Mouse (Mus musculus) spleen, adult 2 months (tissue): ENCODE data around the gene Trpm6. TPM values are rescaled to one million over a fixed set of nuclear protein-coding genes. Genes with fewer than 3 reads are reported as not detected.

Source experiments
- DNase-seq, 2 experiments: peaks; one replicate each; pipeline versions ENCODE4 v3.0.0 to v3.0.0-alpha.2; 2012 to 2021; ENCODE audit warnings: low spot score in 2 of 2, low read depth in 1 of 2
- H3K27ac ChIP-seq: fragments of 200-500 bp; 2 replicates; pipeline ENCODE4 v1.5.1; 2012; ENCODE audit warnings: low read length, inconsistent platforms; ENCODE audit not compliant: insufficient read depth
- H3K27me3 ChIP-seq: fragments of 200-500 bp; 2 replicates; pipeline ENCODE4 v1.6.1; 2012; ENCODE audit warnings: mild to moderate bottlenecking, moderate library complexity, low read length, inconsistent platforms; ENCODE audit not compliant: control insufficient read depth, insufficient read depth
- H3K36me3 ChIP-seq: fragments of 200-500 bp; 2 replicates; pipeline ENCODE4 v1.6.1; 2012; ENCODE audit warnings: mild to moderate bottlenecking, low read length, inconsistent platforms; ENCODE audit not compliant: control insufficient read depth, insufficient read depth
- H3K4me1 ChIP-seq: fragments of 200-500 bp; 2 replicates; pipeline ENCODE4 v1.6.1; 2011; ENCODE audit warnings: inconsistent platforms; ENCODE audit not compliant: control insufficient read depth, insufficient read depth, insufficient read length
- H3K4me3 ChIP-seq: fragments of 200-500 bp; 2 replicates; pipeline ENCODE4 v1.5.1; 2011; ENCODE audit warnings: mild to moderate bottlenecking, inconsistent platforms; ENCODE audit not compliant: insufficient read depth, insufficient read length; ENCODE audit errors: extremely low read depth
- CTCF ChIP-seq: fragments of 200-500 bp; IDR thresholded peaks from 2 replicates; pipeline ENCODE4 v1.5.1; 2011; ENCODE audit warnings: mild to moderate bottlenecking, inconsistent platforms; ENCODE audit not compliant: insufficient read depth, insufficient read length, insufficient replicate concordance; ENCODE audit errors: extremely low read depth
- POLR2A ChIP-seq: fragments of 200-500 bp; IDR thresholded peaks from 2 replicates; pipeline ENCODE4 v1.6.1; 2011; ENCODE audit warnings: low read depth, low read length, inconsistent platforms
- WGBS: fragments of 180-500 bp; shearing (Covaris S2); methylation state at CpG from one replicate; pipeline ENCODE4 v1.1.7; 2018; 5-methylcytosine and 5-hydroxymethylcytosine counted together
- polyA plus RNA-seq: library from polyadenylated mRNA; depleted of rRNA; stranded (reverse); fragments of >200 nt; gene quantifications from 2 replicates; pipeline ENCODE4 v1.2.3, GENCODE M21; 2012

Gene Trpm6
- polyA plus RNA-seq, 1 experiment = 0.05 TPM

- Histone ChIP-seq H3K4me3 (no peak overlapping the region), H3K36me3 (no peaks in the 10 kb centered on the region), H3K4me1 (no peaks in the 10 kb centered on the region), H3K27ac (no peak overlapping the region), H3K27me3 (no peaks in the 10 kb centered on the region)
- TF ChIP-seq POLR2A (no peak), CTCF (no peak)
- WGBS = 95% methylated on average over 4 of the region's 4 CpGs
- DNase-seq = no peak
Measured at GRCm38 (mm10) chr19:18846336-18846735, 96.6 kb downstream of the Trpm6 start.

GRCm38 (mm10) chr19:18868311-18868710 is 118.5 kb downstream of the Trpm6 start:
- TF ChIP-seq CTCF (no peak), POLR2A (no peak)
- H3K27ac ChIP-seq = no peak overlapping the region
- H3K4me3 ChIP-seq = no peak overlapping the region
- no peak for DNase-seq
- H3K27me3 ChIP-seq = no peaks in the 10 kb centered on the region
- WGBS = 55% methylated on average over 4 of the region's 4 CpGs
- H3K36me3 ChIP-seq = no peaks in the 10 kb centered on the region
- no peaks in the 10 kb centered on the region for H3K4me1 ChIP-seq

- H3K4me1 ChIP-seq = no peaks in the 10 kb centered on the region
- no peak overlapping the region for H3K4me3 ChIP-seq
- DNase-seq = no peak
- H3K27ac ChIP-seq = no peak overlapping the region
- TF ChIP-seq POLR2A (no peak), CTCF (no peak)
- no peaks in the 10 kb centered on the region for H3K27me3 ChIP-seq
- no peaks in the 10 kb centered on the region for H3K36me3 ChIP-seq
- WGBS = 66% methylated on average over 6 of the region's 6 CpGs
Measured at GRCm38 (mm10) chr19:18872792-18873569, 123.2 kb downstream of the Trpm6 start.

- Histone ChIP-seq H3K27me3 (no peaks in the 10 kb centered on the region), H3K27ac (no peak overlapping the region), H3K36me3 (no peaks in the 10 kb centered on the region), H3K4me3 (no peak overlapping the region), H3K4me1 (no peaks in the 10 kb centered on the region)
- DNase-seq = no peak
- 75% methylated on average over 16 of the region's 16 CpGs for WGBS
- TF ChIP-seq POLR2A (no peak), CTCF (no peak)
Measured at GRCm38 (mm10) chr19:18873709-18874644, 124.2 kb downstream of the Trpm6 start.

GRCm38 (mm10) chr19:18879264-18879663 is 129.5 kb downstream of the Trpm6 start:
- WGBS = 65% methylated on average over 4 of the region's 4 CpGs
- H3K36me3 ChIP-seq = no peaks in the 10 kb centered on the region
- no peak overlapping the region for H3K4me3 ChIP-seq
- no peak for DNase-seq
- TF ChIP-seq POLR2A = no peak
- TF ChIP-seq CTCF = no peak
- no peak overlapping the region for H3K27ac ChIP-seq
- no peaks in the 10 kb centered on the region for H3K4me1 ChIP-seq
- no peaks in the 10 kb centered on the region for H3K27me3 ChIP-seq

GRCm38 (mm10) chr19:18881162-18881561 is 131.4 kb downstream of the Trpm6 start:
- H3K36me3 ChIP-seq = no peaks in the 10 kb centered on the region
- TF ChIP-seq CTCF = no peak
- TF ChIP-seq POLR2A = no peak
- DNase-seq = no peak
- H3K27me3 ChIP-seq = no peaks in the 10 kb centered on the region
- no peaks in the 10 kb centered on the region for H3K4me1 ChIP-seq
- no peak overlapping the region for H3K27ac ChIP-seq
- WGBS = 87% methylated on average over 5 of the region's 5 CpGs
- no peak overlapping the region for H3K4me3 ChIP-seq
